ENCODE assay signal across 8 mouse cellular contexts in the genomic region with DNA sequence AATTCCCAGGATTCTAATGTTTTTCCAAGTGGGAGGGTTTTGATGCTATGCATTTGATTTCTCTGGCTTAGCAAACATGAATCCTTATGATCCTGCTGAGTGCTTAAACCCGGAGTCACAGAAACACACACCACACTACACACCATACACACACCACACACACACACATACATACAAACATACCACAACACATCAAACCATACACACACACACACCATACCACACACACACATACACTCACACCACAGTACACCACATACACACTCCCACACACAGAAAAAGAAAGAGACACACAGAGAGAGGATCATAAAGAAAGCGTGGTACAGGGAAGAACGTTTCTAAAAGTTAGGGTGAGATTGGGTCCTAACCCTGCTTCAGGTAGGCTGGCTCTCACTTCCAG.
DNase-seq lines count a peak whose midpoint lies in the region; ATAC-seq lines count a peak whose summit lies in the region.

No protein-coding gene starts in this region.

- peak overlapping the region; percentile 46; the same call in 1 of the 2 replicates for H3K4me2 ChIP-seq in liver, embryonic 11.5 days
- peak overlapping the region; percentile 29 for H3K4me2 ChIP-seq in forebrain, embryonic 14.5 days (ENCODE audit: low read length)
- peak overlapping the region; percentile 35; the same call in 1 of the 2 replicates for H3K4me2 ChIP-seq in neural tube, embryonic 14.5 days (ENCODE audit: low read depth, low read length)

- H3K27me3 ChIP-seq in liver, embryonic 11.5 days (replicated peaks; ENCODE audit: control insufficient read depth, insufficient read depth, low read length), result no peaks in the 10 kb centered on the region
- no peaks in the 10 kb centered on the region for H3K27me3 ChIP-seq in forebrain, embryonic 14.5 days (replicated peaks; ENCODE audit: control insufficient read depth, insufficient read depth, low read length)
- H3K27me3 ChIP-seq in limb, embryonic 10.5 days (ENCODE audit: low read depth, poor library complexity, severe bottlenecking), result no peaks in the 10 kb centered on the region; the same call in 1 of the 2 replicates
- no peaks in the 10 kb centered on the region for H3K27me3 ChIP-seq in neural tube, embryonic 14.5 days (ENCODE audit: control insufficient read depth, insufficient read depth, low read length)

- WGBS in liver, embryonic 11.5 days, result 58% methylated on average over 3 of the region's 3 CpGs
- WGBS in forebrain, embryonic 14.5 days, result 53% methylated on average over 3 of the region's 3 CpGs
- WGBS in limb, embryonic 10.5 days, result 59% methylated on average over 3 of the region's 3 CpGs
- WGBS in neural tube, embryonic 14.5 days, result 66% methylated on average over 3 of the region's 3 CpGs

- H3K4me1 ChIP-seq in liver, embryonic 11.5 days (replicated peaks; ENCODE audit: control insufficient read depth, insufficient read depth, low read length), result peaks cover 3% of the 10 kb centered on the region; the same call in 1 of the 2 replicates
- H3K4me1 ChIP-seq in forebrain, embryonic 14.5 days (ENCODE audit: control insufficient read depth, insufficient read depth, low read length), result peaks cover 10% of the 10 kb centered on the region
- peaks cover 35% of the 10 kb centered on the region for H3K4me1 ChIP-seq in limb, embryonic 10.5 days
- no peaks in the 10 kb centered on the region for H3K4me1 ChIP-seq in neural tube, embryonic 14.5 days (ENCODE audit: control insufficient read depth, insufficient read depth, low read length)

- no peak overlapping the region for H3K9ac ChIP-seq in liver, embryonic 11.5 days (ENCODE audit: low read depth, low read length)
- H3K9ac ChIP-seq in forebrain, embryonic 14.5 days (ENCODE audit: low read length), result peak overlapping the region; percentile 2; the same call in 1 of the 2 replicates
- H3K9ac ChIP-seq in neural tube, embryonic 14.5 days (replicated peaks; ENCODE audit: low read depth, low read length), result no peak overlapping the region

- DNase-seq in liver, embryonic 11.5 days (ENCODE audit: low spot score), result no peak
- DNase-seq in liver, result no peak
- no peak for DNase-seq in forebrain, embryonic 14.5 days (ENCODE audit: low spot score)
- DNase-seq in limb, embryonic 10.5 days (ENCODE audit: low spot score), result no peak
- DNase-seq in urinary bladder, postnatal 10 days (ENCODE audit: low spot score), result no peak
- no peak for DNase-seq in gastrocnemius, postnatal 14 days

- no peak overlapping the region for H3K27ac ChIP-seq in liver, embryonic 11.5 days (ENCODE audit: low read depth, low read length)
- H3K27ac ChIP-seq in forebrain, embryonic 14.5 days (ENCODE audit: low read depth, low read length), result no peak overlapping the region
- peak overlapping the region; percentile 78 for H3K27ac ChIP-seq in limb, embryonic 10.5 days
- H3K27ac ChIP-seq in neural tube, embryonic 14.5 days (ENCODE audit: low read depth, low read length), result no peak overlapping the region

- H3K36me3 ChIP-seq in liver, embryonic 11.5 days (ENCODE audit: control insufficient read depth, insufficient read depth, low read length), result no peaks in the 10 kb centered on the region
- H3K36me3 ChIP-seq in forebrain, embryonic 14.5 days (ENCODE audit: control insufficient read depth, insufficient read depth, low read length), result no peaks in the 10 kb centered on the region
- no peaks in the 10 kb centered on the region for H3K36me3 ChIP-seq in limb, embryonic 10.5 days
- no peaks in the 10 kb centered on the region for H3K36me3 ChIP-seq in neural tube, embryonic 14.5 days (ENCODE audit: control insufficient read depth, insufficient read depth, low read length)

- intact Hi-C loops in gastrocnemius, postnatal 14 days (cut with DNase I; ENCODE audit: low total_unique reads), result no loop called here

- H3K4me3 ChIP-seq in liver, embryonic 11.5 days (ENCODE audit: low read depth, low read length), result no peak overlapping the region
- H3K4me3 ChIP-seq in forebrain, embryonic 14.5 days (ENCODE audit: low read depth, low read length), result no peak overlapping the region
- peak overlapping the region; percentile 26; the same call in 1 of the 2 replicates for H3K4me3 ChIP-seq in limb, embryonic 10.5 days
- H3K4me3 ChIP-seq in neural tube, embryonic 14.5 days (ENCODE audit: low read depth, low read length), result no peak overlapping the region

- H3K9me3 ChIP-seq in liver, embryonic 11.5 days (ENCODE audit: control insufficient read depth, low read length), result no peaks in the 10 kb centered on the region
- H3K9me3 ChIP-seq in forebrain, embryonic 14.5 days (replicated peaks; ENCODE audit: control insufficient read depth, low read length), result no peaks in the 10 kb centered on the region
- H3K9me3 ChIP-seq in limb, embryonic 10.5 days (replicated peaks), result no peaks in the 10 kb centered on the region
- no peaks in the 10 kb centered on the region for H3K9me3 ChIP-seq in neural tube, embryonic 14.5 days (ENCODE audit: control insufficient read depth, low read length)

- no peak for ATAC-seq in liver, embryonic 11.5 days (replicated peaks; ENCODE audit: low FRiP score)
- ATAC-seq in forebrain, embryonic 14.5 days, result no peak; the same call in 1 of the 2 replicates
- ATAC-seq in neural tube, embryonic 14.5 days (ENCODE audit: low read depth), result 0 out of 2 replicates have a peak, but pooled peaks have one; percentile 9
- ATAC-seq in inflammation-experienced regulatory T-cells, adult 6 months, result no peak
